Mouse (Mus musculus) kidney, adult 2 months (tissue): ENCODE results near the gene Tex12.

Experiments
- CTCF ChIP-seq: fragments of 200-500 bp; conservative IDR thresholded peaks from 2 replicates; pipeline ENCODE4 v1.5.1; 2011; ENCODE audit warnings: low read depth, mild to moderate bottlenecking, control low read depth, low read length, moderate library complexity, mixed read lengths; ENCODE audit not compliant: insufficient read depth, insufficient read length
- POLR2A ChIP-seq: fragments of 200-500 bp; IDR thresholded peaks from one replicate; pipeline ENCODE4 v1.6.1; 2011; ENCODE audit warnings: low read depth, low read length, control low read depth

DNA sequence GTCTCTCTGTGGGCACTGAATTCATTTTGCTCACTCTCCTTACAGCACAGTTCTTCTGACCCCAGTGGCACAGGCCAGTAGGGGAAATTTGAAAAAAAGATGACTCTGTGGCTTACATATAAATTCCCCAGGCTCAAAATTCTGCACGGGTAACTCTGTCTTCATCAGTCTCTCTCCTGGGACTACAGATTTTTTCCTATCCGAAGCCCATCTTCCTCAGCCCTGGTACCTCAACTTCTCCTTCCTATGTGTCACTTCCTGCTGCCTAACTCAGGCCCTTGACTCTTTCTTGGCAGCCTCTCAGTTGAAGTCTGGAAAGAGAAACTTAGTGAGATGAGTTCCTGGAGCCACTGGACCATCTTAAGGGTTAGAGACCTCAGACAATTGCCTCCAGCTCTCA lies 7.6 kb downstream of the Tex12 start:
- TF ChIP-seq POLR2A (no peak), CTCF (no peak)
